Mouse (Mus musculus) kidney, postnatal 0 days (tissue): Measurements from ENCODE around the gene Mex3b. TPM values are rescaled to one million over a fixed set of nuclear protein-coding genes. Genes with fewer than 3 reads are reported as not detected.
A peak's percentile ranks its signal among the peaks of the same experiment; 100 is the strongest.

Experiments
- ATAC-seq: fragments of 200-750 bp; cut with Nextera tagmentation; replicated peaks from 2 replicates; pipeline ENCODE4 v1.8.0; 2017; ENCODE audit warnings: low read depth, moderate number of reproducible peaks, moderate TSS enrichment, moderate library complexity; ENCODE audit not compliant: low FRiP score
- DNase-seq: peaks from one replicate; pipeline ENCODE4 v3.0.0-alpha.2; 2016; ENCODE audit warnings: low spot score
- H3K27ac ChIP-seq: fragments of 300-500 bp; sonication (generic); 2 replicates; pipeline ENCODE4 v1.5.1; 2014; ENCODE audit warnings: mild to moderate bottlenecking
- H3K27me3 ChIP-seq: fragments of 300-500 bp; sonication (generic); 2 replicates; pipeline ENCODE4 v1.6.1; 2014; ENCODE audit warnings: low read length, mixed read lengths; ENCODE audit not compliant: insufficient read depth
- H3K36me3 ChIP-seq: fragments of 300-500 bp; sonication (generic); 2 replicates; pipeline ENCODE4 v1.6.1; 2014; ENCODE audit warnings: low read length, mixed read lengths; ENCODE audit not compliant: insufficient read depth
- H3K4me1 ChIP-seq: fragments of 300-500 bp; sonication (generic); replicated peaks from 2 replicates; pipeline ENCODE4 v1.6.1; 2014; ENCODE audit warnings: antibody characterized with exemption, low read length, mixed read lengths; ENCODE audit not compliant: insufficient read depth
- H3K4me2 ChIP-seq: fragments of 300-500 bp; sonication (generic); 2 replicates; pipeline ENCODE4 v1.6.1; 2014; ENCODE audit warnings: mild to moderate bottlenecking, low read length, moderate library complexity, mixed read lengths
- H3K4me3 ChIP-seq: fragments of 300-500 bp; sonication (generic); replicated peaks from 2 replicates; pipeline ENCODE4 v1.5.1; 2014; ENCODE audit warnings: low read depth, low read length
- H3K9ac ChIP-seq: fragments of 300-500 bp; sonication (generic); 2 replicates; pipeline ENCODE4 v1.6.1; 2014; ENCODE audit warnings: low read depth, low read length
- H3K9me3 ChIP-seq: fragments of 300-500 bp; sonication (generic); replicated peaks from 2 replicates; pipeline ENCODE4 v1.6.1; 2016; ENCODE audit warnings: low read length, inconsistent platforms, mixed read lengths
- CTCF ChIP-seq: IDR thresholded peaks from 2 replicates; pipeline ENCODE4 v1.5.1; 2016; ENCODE audit warnings: antibody characterized with exemption, low read depth, mild to moderate bottlenecking, moderate library complexity
- WGBS: fragments of 180-500 bp; shearing (Covaris S2); extraction: QIAGEN DNeasy Blood & Tissue Kit; methylation state at CpG from one replicate; pipeline ENCODE4 v1.1.7; 2014; 5-methylcytosine and 5-hydroxymethylcytosine counted together
- polyA plus RNA-seq: library from polyadenylated mRNA; unstranded; fragments of >200 nt; fragmentation: Nextera tagmentation; extraction: Ambion mirVana; gene quantifications from 2 replicates; pipeline ENCODE4 v1.2.1, GENCODE M21; 2015

Gene Mex3b
- polyA plus RNA-seq, 1 experiment from 2014 or later: 11.3 TPM

DNA sequence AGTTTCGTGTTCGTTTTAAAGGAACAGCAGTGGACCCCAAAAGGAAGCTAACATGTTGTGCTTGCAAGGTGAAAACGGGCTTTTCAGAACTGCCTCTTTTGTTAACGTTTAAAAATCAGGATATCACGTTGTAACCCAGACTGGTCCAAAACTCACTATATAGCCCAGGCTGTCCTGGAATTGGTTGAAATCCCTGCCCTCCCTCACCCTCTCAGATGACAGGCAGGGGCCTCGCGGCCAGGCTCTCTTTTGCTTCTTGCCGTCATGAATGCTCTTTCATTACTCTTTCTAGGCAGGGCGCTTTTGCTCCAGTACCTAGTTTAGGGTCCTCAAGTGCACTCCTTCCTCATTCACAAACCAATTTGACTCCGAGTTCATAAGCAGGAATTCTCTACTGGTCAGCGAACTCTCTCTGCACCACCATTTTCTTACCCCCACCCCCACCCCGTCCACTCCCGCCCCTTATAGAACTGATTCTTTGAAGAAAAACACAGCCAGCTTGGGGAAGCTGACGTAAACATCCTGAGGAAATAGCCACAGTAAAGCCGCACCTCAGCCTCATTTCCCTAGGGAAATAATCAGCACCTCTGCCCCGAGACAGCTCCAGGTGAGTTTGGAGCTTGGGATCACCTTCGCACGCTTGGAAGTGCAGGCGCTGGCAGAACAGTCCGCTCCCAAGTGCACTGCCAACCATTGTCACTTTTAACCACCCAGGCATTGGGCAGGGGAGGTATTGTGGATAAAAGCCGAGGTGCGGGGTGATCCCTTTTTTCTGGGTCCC, 2.0 kb upstream of the Mex3b start:
- Histone ChIP-seq H3K4me3 (peak overlapping the region; percentile 74), H3K4me2 (peak overlapping the region; percentile 59), H3K27ac (peak overlapping the region; percentile 60), H3K9ac (peak overlapping the region; percentile 64), H3K9me3 (no peaks in the 10 kb centered on the region), H3K4me1 (peaks cover 14% of the 10 kb centered on the region), H3K27me3 (no peaks in the 10 kb centered on the region), H3K36me3 (no peaks in the 10 kb centered on the region)
- 4% methylated on average over 22 of the region's 22 CpGs for WGBS
- peak; percentile 78 for DNase-seq
- no peak for TF ChIP-seq CTCF
- no peak; the same call in 1 of the 2 replicates for ATAC-seq

DNA sequence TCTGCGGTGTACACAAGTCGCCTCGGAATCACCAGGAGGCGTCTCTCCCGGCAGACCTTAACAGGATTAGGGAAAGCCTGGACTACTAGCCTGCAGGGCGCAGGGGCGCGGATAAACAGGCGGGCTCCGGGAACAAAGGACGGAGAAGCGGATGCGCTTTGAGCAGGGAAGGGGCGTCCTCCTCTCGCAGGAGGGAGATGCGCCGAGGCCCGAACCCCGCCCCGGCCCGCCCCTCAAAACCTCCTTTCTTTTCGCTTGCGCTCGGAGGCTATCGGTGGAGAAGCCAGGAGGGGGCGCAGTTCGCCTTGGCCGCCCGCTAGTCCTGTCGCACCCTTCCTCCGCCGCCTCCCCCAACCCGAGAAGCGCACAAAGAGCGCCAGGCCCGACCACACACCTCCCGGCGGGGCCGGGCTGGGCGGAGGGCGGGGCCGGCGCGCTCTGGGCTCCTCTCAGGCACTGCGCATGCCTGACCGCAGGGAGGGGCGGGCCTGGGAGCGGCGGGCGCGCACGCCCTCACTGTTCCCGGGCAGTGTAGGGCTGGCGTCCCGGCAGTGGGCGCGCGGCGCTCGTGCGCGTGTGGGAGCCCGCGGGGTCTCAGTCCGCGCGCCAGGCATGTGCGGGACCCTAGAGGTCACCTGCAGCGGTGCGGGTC, 1.2 kb upstream of the Mex3b start:
- Histone ChIP-seq H3K36me3 (no peaks in the 10 kb centered on the region), H3K9ac (peak overlapping the region; percentile 88), H3K4me2 (peak overlapping the region; percentile 59), H3K9me3 (no peaks in the 10 kb centered on the region), H3K27ac (peak overlapping the region; percentile 96), H3K4me1 (peaks cover 14% of the 10 kb centered on the region), H3K27me3 (no peaks in the 10 kb centered on the region), H3K4me3 (peak overlapping the region; percentile 74)
- DNase-seq (peak; percentile 99), ATAC-seq (peak; percentile 91)
- TF ChIP-seq CTCF: peak; percentile 81
- 1% methylated on average over 51 of the region's 70 CpGs for WGBS

DNA sequence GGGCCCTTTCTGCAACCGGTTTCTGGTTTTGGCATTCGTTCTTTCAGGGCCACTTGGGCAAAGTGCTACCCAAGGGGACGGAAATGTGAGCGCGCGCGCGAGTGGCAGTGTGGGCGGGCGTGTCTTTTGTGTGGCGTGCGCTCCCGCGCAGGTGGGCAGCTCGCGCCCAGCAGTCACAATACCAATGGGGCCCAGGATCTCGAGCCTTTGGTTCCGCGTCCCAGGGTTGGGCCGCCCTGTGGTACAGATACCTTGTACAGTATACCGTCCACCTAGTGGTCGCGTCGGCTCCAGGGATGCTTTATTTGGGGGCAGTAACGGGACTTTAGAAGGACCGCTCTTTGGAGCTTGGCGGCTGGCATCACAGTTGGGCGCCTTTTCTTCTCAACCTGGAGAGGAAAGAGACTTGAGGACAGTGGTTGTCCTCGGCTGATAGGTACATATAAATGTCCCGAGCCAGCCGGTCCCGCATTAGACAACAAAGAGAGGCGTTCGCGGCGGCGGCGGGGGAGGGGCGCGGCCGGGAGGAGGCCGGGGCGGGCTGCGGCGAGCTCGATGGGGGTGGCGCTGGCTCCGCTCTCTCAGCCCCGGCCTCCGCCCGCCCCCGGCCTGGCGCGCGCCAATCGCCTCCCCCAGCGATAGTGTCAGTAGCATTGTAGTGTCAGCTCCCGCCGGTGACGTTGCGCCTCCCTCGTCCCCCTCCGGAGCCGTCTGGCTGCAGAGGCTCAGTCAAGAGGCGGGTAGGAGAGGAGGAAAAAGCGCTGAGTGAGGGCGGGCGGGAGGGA, 455 bp upstream of the Mex3b start:
- H3K27ac ChIP-seq: peak overlapping the region; percentile 96
- peak overlapping the region; percentile 74 for H3K4me3 ChIP-seq
- no peaks in the 10 kb centered on the region for H3K27me3 ChIP-seq
- H3K4me2 ChIP-seq: peak overlapping the region; percentile 59
- H3K9me3 ChIP-seq: no peaks in the 10 kb centered on the region
- peak overlapping the region; percentile 88 for H3K9ac ChIP-seq
- peaks cover 14% of the 10 kb centered on the region for H3K4me1 ChIP-seq
- ATAC-seq: peak; percentile 72
- peak; percentile 98 for DNase-seq
- peak; percentile 46; the same call in 1 of the 2 replicates for TF ChIP-seq CTCF
- H3K36me3 ChIP-seq: no peaks in the 10 kb centered on the region
- under 1% methylated on average over 61 of the region's 68 CpGs for WGBS

DNA sequence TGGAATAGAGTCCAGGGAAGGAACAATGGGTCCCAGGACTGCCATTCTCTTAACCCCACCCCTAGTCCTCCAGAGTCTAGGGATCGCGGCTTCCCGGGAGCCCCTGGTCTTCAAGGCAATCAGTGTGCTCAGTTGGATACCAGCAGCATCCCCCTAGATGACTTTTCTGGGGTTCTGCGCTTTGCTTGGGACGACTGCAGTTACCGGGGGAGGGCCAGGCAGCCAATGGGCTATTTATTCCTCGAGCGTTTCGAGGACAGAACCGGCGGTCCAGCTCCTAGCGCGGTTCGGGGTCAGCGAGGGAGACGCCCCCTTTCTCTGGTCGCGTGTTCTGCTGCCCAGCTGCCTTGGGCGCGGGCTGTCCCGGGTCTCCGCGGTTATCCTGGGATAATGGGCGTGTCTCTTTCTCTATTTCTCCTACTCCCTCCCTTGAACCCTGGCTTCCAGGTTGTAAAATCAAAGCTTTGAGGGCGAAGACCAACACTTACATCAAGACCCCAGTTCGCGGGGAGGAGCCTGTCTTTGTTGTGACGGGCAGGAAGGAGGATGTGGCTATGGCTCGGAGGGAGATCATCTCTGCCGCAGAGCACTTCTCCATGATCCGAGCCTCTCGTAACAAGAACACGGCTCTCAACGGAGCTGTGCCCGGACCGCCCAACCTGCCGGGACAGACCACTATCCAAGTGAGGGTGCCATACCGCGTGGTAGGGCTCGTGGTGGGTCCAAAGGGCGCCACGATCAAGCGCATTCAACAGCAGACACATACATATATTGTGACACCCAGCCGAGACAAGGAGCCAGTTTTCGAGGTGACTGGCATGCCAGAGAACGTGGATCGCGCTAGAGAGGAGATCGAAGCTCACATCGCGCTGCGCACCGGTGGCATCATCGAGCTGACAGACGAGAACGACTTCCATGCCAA, 1.4 kb downstream of the Mex3b start:
- Histone ChIP-seq H3K4me2 (peak overlapping the region; percentile 59), H3K9me3 (no peaks in the 10 kb centered on the region), H3K9ac (peak overlapping the region; percentile 88), H3K4me1 (peaks cover 14% of the 10 kb centered on the region), H3K27ac (peak overlapping the region; percentile 96), H3K4me3 (peak overlapping the region; percentile 74), H3K36me3 (no peaks in the 10 kb centered on the region), H3K27me3 (no peaks in the 10 kb centered on the region)
- DNase-seq (peak; percentile 81), ATAC-seq (no peak)
- TF ChIP-seq CTCF: no peak
- 2% methylated on average over 56 of the region's 56 CpGs for WGBS

GRCm38 (mm10) chr7:82869231-82870147, 2.4 kb downstream of the Mex3b start:
- H3K9me3 ChIP-seq: no peaks in the 10 kb centered on the region
- H3K4me1 ChIP-seq: peaks cover 14% of the 10 kb centered on the region
- no peaks in the 10 kb centered on the region for H3K27me3 ChIP-seq
- H3K36me3 ChIP-seq: no peaks in the 10 kb centered on the region
- H3K27ac ChIP-seq: no peak overlapping the region
- H3K9ac ChIP-seq: peak overlapping the region; percentile 88
- ATAC-seq (no peak), DNase-seq (peak; percentile 70)
- H3K4me2 ChIP-seq: peak overlapping the region; percentile 59
- H3K4me3 ChIP-seq: peak overlapping the region; percentile 74
- peak; percentile 7; the same call in 1 of the 2 replicates for TF ChIP-seq CTCF
- WGBS: 5% methylated on average over 56 of the region's 56 CpGs
